ENCODE assay signal across 8 mouse cellular contexts in the genomic region with DNA sequence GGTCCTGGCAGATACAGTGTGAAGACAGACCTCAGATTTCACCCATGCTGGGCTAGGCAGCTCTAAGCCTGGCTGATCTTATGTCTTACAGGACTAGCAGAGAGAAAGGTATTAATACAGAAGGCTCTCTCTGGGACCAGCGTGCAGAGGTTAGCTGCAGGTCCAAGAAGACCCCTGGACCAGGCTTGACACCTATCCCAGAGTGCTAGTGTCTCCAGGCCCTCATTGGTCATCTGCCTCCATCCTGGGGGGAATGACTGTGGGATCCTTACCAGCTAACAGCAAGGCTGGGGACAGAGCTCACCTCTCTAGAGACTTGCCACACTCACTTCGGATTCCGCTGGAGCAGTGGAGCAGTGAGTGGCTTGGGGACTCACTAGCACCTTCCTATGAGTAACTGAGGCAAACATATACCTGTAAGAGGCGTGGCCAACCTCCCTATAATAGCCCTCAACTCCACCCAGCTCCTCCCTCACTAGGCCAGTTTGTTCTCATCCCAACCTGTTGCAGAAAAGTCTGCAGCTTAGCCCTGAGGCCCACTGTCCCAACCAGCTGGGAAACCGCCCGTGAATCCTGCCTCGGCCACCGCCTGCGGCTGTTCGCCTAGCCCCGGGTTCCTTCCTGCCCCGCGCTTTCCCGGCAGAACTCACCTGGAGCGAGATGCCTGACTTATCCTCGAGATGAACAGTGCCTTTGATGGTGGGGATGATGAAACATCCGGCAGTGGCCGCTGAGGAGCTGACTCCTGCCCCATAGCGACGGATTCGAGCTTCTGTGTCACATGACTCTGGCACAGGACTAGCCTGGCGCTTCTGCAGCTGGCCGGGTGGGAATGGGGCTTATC. TPM values are rescaled to one million over a fixed set of nuclear protein-coding genes. Genes with fewer than 3 reads are reported as not detected.
DNase-seq lines count a peak whose midpoint lies in the region; ATAC-seq lines count a peak whose summit lies in the region.

A gene (minus strand): TSS at position 725 of the 844 bp plus-strand sequence.

- H3K27me3 ChIP-seq in kidney, embryonic 15.5 days = no peaks in the 10 kb centered on the region

- ATAC-seq in granulocyte monocyte progenitor cell, adult 5-6 weeks (replicated peaks; ENCODE audit: poor library complexity, severe bottlenecking) = peak; percentile 60
- peak; percentile 82 for ATAC-seq in kidney, embryonic 15.5 days (replicated peaks; ENCODE audit: low FRiP score)
- ATAC-seq in megakaryocyte, adult 5-6 weeks (ENCODE audit: poor library complexity, severe bottlenecking) = 0 out of 2 replicates have a peak, but pooled peaks have one; percentile 35

- H3K9me3 ChIP-seq in kidney, embryonic 15.5 days (replicated peaks) = no peaks in the 10 kb centered on the region

- H3K4me1 ChIP-seq in kidney, embryonic 15.5 days = peaks cover 5% of the 10 kb centered on the region

- no peaks in the 10 kb centered on the region for H3K36me3 ChIP-seq in kidney, embryonic 15.5 days

- WGBS in kidney, embryonic 15.5 days = 11% methylated on average over 23 of the region's 23 CpGs

- H3K4me3 ChIP-seq in kidney, embryonic 15.5 days (replicated peaks) = peak within 1 kb of the TSS; percentile 32

- H3K4me2 ChIP-seq in kidney, embryonic 15.5 days = peak within 1 kb of the TSS; percentile 63

- H3K9ac ChIP-seq in kidney, embryonic 15.5 days = no peak within 1 kb of the TSS

- peak; percentile 23 for DNase-seq in adrenal gland, adult 2 months
- DNase-seq in adrenal gland, postnatal 4 days (ENCODE audit: low spot score in 2 of 2) = no peak
- peak; percentile 78 for DNase-seq in ZHBTc4 (ENCODE audit: low read depth, low spot score)
- DNase-seq in yolk sac, embryonic 10.5 days (ENCODE audit: low spot score) = peak; percentile 60
- no peak for DNase-seq in urinary bladder, postnatal 10 days (ENCODE audit: low spot score)

- H3K27ac ChIP-seq in kidney, embryonic 15.5 days = no peak within 1 kb of the TSS

RNA-seq across cellular contexts. Expression of the gene that starts here (rescaled TPM):
- total RNA-seq in adrenal gland, adult 2 months (2021) = not detected
- polyA plus RNA-seq in adrenal gland, adult 2 months (2012; rRNA removed) = 0.15 TPM in 1 of 2 replicates, not detected in the other
- total RNA-seq in adrenal gland, postnatal 4 days (2021) = under 1 TPM in 1 of 2 experiments, not detected in 1; 0.17 TPM
- not detected in 2 replicates for total RNA-seq in granulocyte monocyte progenitor cell, adult 5-6 weeks (2014; fragmentation: Nextera tagmentation)
- not detected in 2 replicates for total RNA-seq in granulocyte monocyte progenitor cell, adult 5-6 weeks (2017)
- polyA plus RNA-seq in kidney, embryonic 15.5 days (2015; fragmentation: Nextera tagmentation; extraction: Ambion mirVana) = 0.28 TPM in 1 of 2 replicates, not detected in the other
- total RNA-seq in megakaryocyte, adult 5-6 weeks (2015) = not detected in 2 replicates
- not detected in 2 replicates for total RNA-seq in megakaryocyte, adult 5-6 weeks (2017)

Comparison
In these comparisons a context has a peak if more than half of its experiments do, and no peak if none do; other contexts are left out.
1. Peak in DNase-seq in adrenal gland, adult 2 months; RNA of the gene not detected or under 1 TPM.
2. Peak in ATAC-seq in granulocyte monocyte progenitor cell, adult 5-6 weeks; RNA of the gene not detected or under 1 TPM.
3. Peak in ATAC-seq, H3K4me3 ChIP-seq and H3K4me2 ChIP-seq in kidney, embryonic 15.5 days; RNA of the gene not detected or under 1 TPM.
4. Peak in ATAC-seq in megakaryocyte, adult 5-6 weeks; RNA of the gene not detected or under 1 TPM.
5. DNase-seq: peak in ZHBTc4 (single experiment) and yolk sac, embryonic 10.5 days (single experiment); none in adrenal gland, postnatal 4 days (0 of 2) and urinary bladder, postnatal 10 days (single experiment).
6. Peak in every context shown above with its lines, with median percentiles within 50 percentile points of each other: ATAC-seq.